Mouse (Mus musculus): ENCODE data around the gene Abcg2. TPM values are rescaled to one million over a fixed set of nuclear protein-coding genes. Genes with fewer than 3 reads are reported as not detected.
"Not testable (repeated sequence)": the region's sequence is repeated elsewhere in the genome, so short reads cannot be mapped to it uniquely, and the experiment has no call there.

Gene Abcg2
- 10 to 100 TPM; 33.9 to 34.1 TPM for total RNA-seq (2021)
- long read RNA-seq, experiment 1, full-length matches to known transcripts = 25 of 33 reads
- long read RNA-seq, experiment 1, partial matches to known transcripts = 2 of 33 reads
- long read RNA-seq, experiment 1, other reads (novel, unspliced or antisense) = 6 of 33 reads
- long read RNA-seq, experiment 2, full-length matches to known transcripts = 25 of 30 reads
- long read RNA-seq, experiment 2, partial matches to known transcripts = 0 of 30 reads
- long read RNA-seq, experiment 2, other reads (novel, unspliced or antisense) = 5 of 30 reads

- DNase-seq; intact Hi-C loops (cut with DNase I): not testable (repeated sequence)
Observed at GRCm38 (mm10) chr6:58584223-58584622, at the start of gene Abcg2. TSS of gene Abcg2 (plus strand) at chr6:58584523.

DNA sequence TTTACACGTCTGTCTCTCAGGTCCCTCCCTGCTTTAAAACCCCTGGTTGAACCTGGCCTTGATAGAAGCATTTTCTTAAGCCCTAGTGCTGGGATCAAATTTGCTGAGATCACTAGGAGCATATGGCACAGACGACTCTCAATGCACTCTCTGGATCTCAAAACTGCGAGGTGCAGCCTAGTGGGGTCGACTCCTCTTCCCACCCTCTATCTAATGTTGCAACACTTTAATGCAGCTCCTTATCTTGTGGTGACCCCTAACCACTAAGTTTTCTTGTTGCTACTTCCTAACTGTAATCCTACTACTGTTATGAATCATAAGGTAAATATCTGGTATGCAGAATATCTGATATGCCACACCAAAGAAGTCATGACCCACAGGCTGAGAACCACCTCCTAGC, 44.1 kb upstream of the Abcg2 start:
- intact Hi-C loops (cut with DNase I) = not testable (repeated sequence)

GRCm38 (mm10) chr6:58542852-58543251, 41.5 kb upstream of the Abcg2 start:
- peak; percentile 50 to 64 for DNase-seq
- intact Hi-C loops (cut with DNase I) = not testable (repeated sequence)

More for the DNA sequence above, 44.1 kb upstream of the Abcg2 start:
- DNase-seq = not testable (repeated sequence)

DNA sequence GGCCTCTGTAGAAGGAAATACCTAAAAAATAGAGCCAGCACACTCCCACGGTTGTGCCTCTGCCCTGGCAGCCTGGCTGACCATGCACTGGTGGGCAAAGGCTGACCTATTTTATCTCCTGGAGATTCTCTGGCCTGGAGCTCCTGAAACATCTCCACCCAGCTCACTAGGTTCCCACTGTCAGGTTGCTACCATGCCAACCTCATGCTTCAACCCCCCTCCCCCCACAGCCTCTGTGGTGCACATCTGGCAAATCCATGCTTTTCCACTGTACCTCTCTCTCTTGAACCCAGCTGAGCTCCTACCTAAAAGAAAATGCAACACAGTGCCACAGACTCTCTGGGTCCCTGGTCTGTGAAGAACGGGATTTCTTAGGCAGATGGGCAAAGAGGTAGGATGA, 39.4 kb upstream of the Abcg2 start:
- not testable (repeated sequence) for DNase-seq
- intact Hi-C loops (cut with DNase I) = loop anchor here (5.0 kb wide), 2 partner anchors 57 to 637 kb away; no protein-coding TSS in a partner anchor

GRCm38 (mm10) chr6:58546050-58546449, 38.3 kb upstream of the Abcg2 start:
- intact Hi-C loops (cut with DNase I) = loop anchor here (2.0 to 5.0 kb wide), 3 partner anchors 56 to 636 kb away; no protein-coding TSS in a partner anchor
- DNase-seq = not testable (repeated sequence)

DNA sequence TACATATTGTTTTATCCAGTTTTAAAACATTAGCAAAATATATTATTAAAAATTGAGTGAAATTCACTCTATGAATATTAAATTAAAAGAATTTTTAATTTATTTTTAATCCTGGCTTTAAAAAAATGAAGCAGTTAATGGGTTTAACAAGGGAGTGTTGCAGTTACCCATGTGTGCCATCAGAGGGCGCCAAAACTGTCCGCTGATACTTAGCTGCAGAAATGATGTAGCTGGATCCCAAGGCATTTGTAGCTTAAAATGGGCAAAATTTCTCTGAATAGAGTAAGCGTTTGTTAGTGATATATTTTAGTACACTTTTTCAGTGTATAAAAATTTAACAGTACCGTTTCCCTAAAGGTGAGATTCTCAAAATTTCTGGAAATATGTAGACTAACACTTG, 37.5 kb upstream of the Abcg2 start:
- peak; percentile 71 to 75 for DNase-seq
- intact Hi-C loops (cut with DNase I) = loop anchor here (2.0 to 5.0 kb wide), 3 partner anchors 55 to 635 kb away; no protein-coding TSS in a partner anchor

GRCm38 (mm10) chr6:58553812-58554211, 30.5 kb upstream of the Abcg2 start:
- DNase-seq; intact Hi-C loops (cut with DNase I): not testable (repeated sequence)

- intact Hi-C loops (cut with DNase I); DNase-seq: not testable (repeated sequence)
Observed at GRCm38 (mm10) chr6:58593987-58594844, 9.9 kb downstream of the Abcg2 start.

- DNase-seq; intact Hi-C loops (cut with DNase I): not testable (repeated sequence)
Observed at GRCm38 (mm10) chr6:58595639-58596293, 11.4 kb downstream of the Abcg2 start.

DNA sequence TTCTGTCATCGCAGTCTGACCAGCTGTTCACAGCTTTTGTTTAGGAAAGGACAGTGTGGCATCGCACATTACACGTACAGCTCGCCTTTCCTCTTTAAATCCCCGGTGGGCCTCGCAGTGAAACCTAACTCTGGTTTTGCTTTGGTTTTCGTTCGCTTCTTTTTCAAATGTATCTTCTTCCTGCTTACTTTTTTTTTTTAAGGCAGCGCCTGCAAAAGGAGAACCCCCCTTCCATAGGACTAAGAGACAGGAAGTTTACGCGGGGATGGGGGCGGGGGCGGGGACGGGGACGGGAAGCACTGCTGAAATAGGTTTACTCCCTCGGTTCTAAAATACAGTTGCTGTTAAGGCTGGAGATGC, 12.0 kb downstream of the Abcg2 start:
- intact Hi-C loops (cut with DNase I) = no loop called here
- DNase-seq = peak; percentile 29 to 41

DNA sequence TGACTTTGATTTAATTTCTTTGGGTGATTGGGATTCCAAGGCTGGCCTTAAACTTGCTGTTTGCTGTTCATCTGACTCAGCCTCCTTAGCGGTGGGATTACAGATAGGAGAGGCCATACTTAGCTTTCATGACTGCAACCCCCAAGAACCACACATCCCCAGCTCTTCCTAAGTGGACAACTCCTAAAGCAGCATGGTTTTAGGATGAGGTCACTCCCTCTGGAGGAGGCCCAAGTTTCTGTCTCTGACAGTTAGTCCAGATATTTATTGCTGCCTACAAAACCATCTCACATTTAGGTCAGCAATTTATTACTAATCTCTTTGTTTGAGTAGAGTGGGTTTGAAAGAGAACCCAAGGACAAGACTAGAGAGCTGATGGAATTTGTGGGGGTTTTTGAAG, 17.8 kb downstream of the Abcg2 start:
- intact Hi-C loops (cut with DNase I) = loop anchor here (2.0 to 5.0 kb wide), 3 partner anchors 55 to 580 kb away; no protein-coding TSS in a partner anchor
- peak; percentile 10 to 29 for DNase-seq

- intact Hi-C loops (cut with DNase I) = loop anchor here (2.0 to 5.0 kb wide), 3 partner anchors 56 to 579 kb away; no protein-coding TSS in a partner anchor
Observed at GRCm38 (mm10) chr6:58602991-58603390, 18.7 kb downstream of the Abcg2 start.

GRCm38 (mm10) chr6:58603485-58604090, 19.3 kb downstream of the Abcg2 start:
- intact Hi-C loops (cut with DNase I) = loop anchor here (2.0 to 5.0 kb wide), 3 partner anchors 56 to 579 kb away; no protein-coding TSS in a partner anchor
- peak in 1 of 2 experiments; percentile 26 for DNase-seq

More at GRCm38 (mm10) chr6:58602991-58603390, 18.7 kb downstream of the Abcg2 start:
- not testable (repeated sequence) for DNase-seq

- intact Hi-C loops (cut with DNase I) = loop anchor here (5.0 kb wide), 1 partner anchor 36 kb away; no protein-coding TSS in a partner anchor
- DNase-seq = no peak
Observed at GRCm38 (mm10) chr6:58606642-58607041, 22.3 kb downstream of the Abcg2 start.

- DNase-seq = no peak
- intact Hi-C loops (cut with DNase I) = loop anchor here (5.0 kb wide), 1 partner anchor 34 kb away; no protein-coding TSS in a partner anchor
Observed at GRCm38 (mm10) chr6:58608422-58608821, 24.1 kb downstream of the Abcg2 start.

DNA sequence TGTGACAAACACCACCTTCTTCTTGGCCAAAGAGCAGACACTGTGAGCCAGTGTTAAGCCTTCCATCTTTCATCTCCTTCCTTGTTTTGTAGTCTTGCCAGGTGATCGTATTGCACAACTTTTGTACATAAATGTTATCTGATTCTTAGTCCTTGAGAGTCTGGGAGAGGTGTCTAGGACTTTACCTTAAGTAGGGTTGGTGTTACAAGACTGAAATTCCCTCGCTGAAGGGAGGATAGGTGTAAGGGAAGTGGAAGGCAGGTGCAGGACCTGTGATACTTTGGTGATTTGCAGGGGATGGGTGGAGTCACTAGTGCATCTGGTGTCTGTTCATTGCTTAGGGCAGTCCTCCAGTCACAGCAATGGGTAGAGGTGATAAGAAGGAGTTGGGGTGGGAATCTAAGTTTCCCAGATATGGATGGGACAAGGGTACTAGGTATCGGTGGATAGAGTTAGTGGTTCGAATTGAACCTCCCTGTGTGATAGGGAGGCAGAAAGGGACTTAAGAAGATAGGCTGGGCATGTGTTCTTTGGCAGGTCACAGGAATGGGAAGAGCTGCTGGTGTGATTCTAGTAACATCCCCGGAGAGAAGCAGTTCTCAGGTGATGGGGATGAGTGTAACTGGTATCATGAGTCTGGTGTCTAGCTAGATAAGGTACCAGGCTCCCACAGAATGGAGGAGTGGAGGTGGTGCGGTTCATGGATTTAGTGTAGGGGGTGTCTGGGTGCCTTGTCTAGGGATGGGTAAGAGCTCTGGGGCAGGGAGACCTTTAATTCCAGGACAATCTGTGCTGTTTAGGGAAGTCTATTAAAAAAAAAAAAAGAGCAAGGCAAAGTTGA, 25.8 kb downstream of the Abcg2 start:
- no peak for DNase-seq
- intact Hi-C loops (cut with DNase I) = loop anchor here (5.0 kb wide), 1 partner anchor 32 kb away; no protein-coding TSS in a partner anchor

DNA sequence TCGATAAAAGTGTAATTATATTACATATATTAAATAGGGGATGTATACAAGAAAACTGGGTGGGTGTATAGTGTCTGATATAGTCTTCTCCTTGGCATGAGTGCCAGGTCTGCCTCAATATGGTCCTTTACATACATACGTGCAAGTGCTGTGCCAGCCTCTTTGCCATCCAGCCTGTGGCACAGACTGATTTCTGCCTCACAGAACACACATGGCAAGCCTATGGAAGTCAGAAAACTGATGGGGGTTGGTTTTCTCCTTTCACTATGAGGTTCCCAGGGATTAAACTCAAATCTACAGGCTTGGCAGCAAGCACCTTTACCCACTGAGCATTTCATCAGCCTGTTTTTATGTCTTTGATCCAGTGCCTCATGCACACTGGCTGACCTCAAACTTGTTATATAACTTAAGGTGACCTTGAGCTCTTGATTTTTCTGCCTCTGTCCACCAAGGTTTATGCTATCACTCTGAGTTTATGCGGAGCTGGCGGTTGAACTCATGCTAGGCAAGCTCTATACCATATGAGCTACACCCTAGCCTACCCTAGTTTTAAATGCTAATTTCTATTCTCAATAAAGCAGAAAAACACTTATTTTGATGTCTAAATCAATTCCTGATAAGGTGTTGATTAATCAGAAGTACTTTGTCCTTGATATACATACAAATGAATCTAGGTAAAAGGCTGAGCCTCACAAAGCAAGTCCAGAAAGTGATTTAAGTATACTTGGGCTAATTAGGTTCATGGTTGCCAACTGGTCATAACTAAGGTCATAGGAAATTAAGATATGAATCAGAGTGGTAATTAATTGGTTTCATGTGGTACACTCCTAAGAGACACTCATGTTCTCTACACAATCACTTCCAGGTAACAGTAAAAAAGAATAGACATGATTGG, 26.7 kb downstream of the Abcg2 start:
- intact Hi-C loops (cut with DNase I) = no loop called here

GRCm38 (mm10) chr6:58624126-58624525, 39.8 kb downstream of the Abcg2 start:
- intact Hi-C loops (cut with DNase I) = no loop called here
- DNase-seq = no peak

More for the DNA sequence above, 26.7 kb downstream of the Abcg2 start:
- no peak for DNase-seq

Measured in heart, postnatal 14 days (tissue).